Mouse (Mus musculus) cerebellum, adult (tissue): ENCODE data around the gene Bbs2.

Experiments
- ATAC-seq: cut with Nextera tagmentation; 2 replicates; pipeline ENCODE4 v1.9.2; 2017; ENCODE audit warnings: mild to moderate bottlenecking, moderate library complexity, mixed read lengths; ENCODE audit not compliant: insufficient number of reproducible peaks, low FRiP score, low TSS enrichment

The Bbs2 gene

GRCm38 (mm10) chr8:94104146-94104545 lies 5.4 kb upstream of the Bbs2 start:
- ATAC-seq = no peak

- ATAC-seq = no peak
Measured at GRCm38 (mm10) chr8:94098996-94099395, 268 bp upstream of the Bbs2 start.

DNA sequence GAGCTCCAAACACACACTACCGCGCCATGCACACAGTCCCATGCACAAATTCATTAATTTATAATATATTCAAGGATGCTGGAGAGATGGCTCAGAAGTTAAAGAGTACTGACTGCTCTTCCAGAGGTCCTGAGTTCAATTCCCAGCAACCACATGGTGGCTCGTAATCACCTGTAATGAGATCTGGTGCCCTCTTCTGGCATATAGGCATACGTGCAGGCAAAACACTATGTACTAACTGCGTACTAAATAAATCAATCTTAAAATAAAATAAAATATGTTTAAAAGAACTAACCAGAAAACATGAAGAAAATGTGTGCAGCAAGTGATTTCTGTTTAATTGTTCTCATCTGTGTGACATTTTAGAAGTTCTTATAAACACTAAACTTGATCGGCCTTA lies 4.4 kb downstream of the Bbs2 start:
- ATAC-seq = no peak

DNA sequence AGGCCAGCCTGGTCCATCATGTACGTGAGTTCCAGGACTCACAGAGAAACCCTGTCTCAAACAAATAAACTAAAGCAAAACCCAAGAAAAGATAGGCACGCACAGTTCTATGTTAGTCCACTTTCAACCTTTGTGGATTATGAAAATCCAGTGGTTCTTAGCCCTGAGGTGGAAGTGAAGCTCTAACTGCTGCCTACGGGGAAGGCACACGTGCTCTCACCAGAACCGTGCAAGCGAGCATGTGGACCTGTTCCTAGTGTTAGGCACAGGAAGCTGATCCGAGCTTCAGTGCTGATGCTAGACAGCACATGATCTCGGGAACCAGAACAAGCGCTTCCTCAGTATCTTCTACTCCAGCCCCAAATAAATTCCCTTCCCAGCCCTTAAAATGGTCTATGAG lies 5.9 kb downstream of the Bbs2 start:
- no peak for ATAC-seq

GRCm38 (mm10) chr8:94089715-94090114 lies 9.0 kb downstream of the Bbs2 start:
- ATAC-seq = no peak

GRCm38 (mm10) chr8:94087964-94088363 lies 10.8 kb downstream of the Bbs2 start:
- ATAC-seq = no peak

DNA sequence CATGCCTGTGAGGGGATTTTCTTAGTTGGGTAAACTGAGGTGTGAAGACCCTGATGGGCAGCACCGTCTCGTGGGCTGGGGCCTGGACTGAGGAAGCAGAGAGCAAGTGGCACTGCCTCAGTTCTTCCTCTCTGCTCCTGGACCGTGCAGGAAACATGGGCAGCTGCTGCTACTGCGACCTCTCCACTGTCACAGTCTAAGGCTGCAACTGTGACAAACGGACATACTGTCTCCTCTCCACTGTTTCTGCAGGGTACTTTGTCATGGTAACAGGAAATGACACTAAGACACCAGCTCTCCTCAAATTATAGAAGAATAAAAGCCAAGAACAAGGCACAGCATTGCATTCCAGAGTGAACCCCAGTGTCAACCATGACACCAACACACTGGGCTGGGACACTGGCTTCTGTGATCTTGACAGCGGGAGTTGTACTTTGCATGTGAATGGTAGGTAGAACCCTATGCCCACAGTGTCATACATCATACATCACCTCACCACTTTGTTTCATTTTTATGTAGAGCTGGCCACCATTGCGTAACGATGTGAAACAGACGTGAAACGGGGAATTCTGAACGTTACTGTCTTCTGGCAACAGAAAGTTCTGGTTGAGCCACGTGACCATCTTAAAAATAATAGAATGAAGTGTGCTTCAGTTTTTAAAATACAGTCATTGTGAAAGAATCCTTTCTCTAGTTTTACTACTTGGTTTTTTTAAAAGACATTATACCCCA lies 22.1 kb downstream of the Bbs2 start:
- ATAC-seq = no peak

- no peak for ATAC-seq
Measured at GRCm38 (mm10) chr8:94068793-94069192, 29.9 kb downstream of the Bbs2 start.

- no peak for ATAC-seq
Measured at GRCm38 (mm10) chr8:94066121-94066863, 32.4 kb downstream of the Bbs2 start.

GRCm38 (mm10) chr8:94057157-94057854 lies 41.4 kb downstream of the Bbs2 start:
- ATAC-seq = no peak

DNA sequence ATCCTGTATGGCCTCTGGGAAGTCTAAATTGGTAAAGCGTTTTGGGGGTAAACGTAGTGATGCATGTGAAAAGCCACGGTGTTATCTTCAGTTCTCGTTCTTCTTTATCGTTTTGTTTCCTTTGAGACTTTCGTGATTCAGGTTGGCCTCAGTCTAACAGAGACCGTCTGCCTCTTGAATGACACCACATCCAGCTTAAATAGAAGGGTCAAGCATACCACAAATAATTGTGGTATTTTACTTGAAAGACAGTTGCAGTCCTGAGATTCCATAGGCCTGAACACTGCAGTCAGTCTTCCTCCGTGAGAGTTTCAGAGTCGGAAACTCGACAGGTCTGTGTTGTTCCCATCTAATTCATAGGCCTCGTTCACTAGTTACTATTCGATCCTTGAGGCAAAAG lies 46.0 kb downstream of the Bbs2 start:
- ATAC-seq = no peak

DNA sequence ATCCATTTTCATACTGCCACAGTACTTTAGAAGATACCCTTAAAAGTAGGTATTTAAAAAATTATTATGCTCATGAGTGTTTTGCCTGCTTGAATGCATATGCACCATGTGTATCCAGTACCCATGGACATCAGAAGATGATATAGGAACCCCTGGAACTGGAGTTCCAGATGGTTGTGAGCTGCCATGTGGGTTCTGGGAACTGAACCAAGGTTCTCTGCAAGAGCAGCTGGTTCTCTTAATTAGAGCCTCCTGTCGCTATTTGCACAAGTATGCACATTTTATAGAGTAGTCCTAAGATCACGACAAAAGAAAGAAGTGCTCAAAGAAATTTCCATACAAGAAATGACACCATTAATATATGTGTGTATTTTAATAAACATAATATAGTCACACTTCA lies 50.9 kb downstream of the Bbs2 start:
- no peak for ATAC-seq

DNA sequence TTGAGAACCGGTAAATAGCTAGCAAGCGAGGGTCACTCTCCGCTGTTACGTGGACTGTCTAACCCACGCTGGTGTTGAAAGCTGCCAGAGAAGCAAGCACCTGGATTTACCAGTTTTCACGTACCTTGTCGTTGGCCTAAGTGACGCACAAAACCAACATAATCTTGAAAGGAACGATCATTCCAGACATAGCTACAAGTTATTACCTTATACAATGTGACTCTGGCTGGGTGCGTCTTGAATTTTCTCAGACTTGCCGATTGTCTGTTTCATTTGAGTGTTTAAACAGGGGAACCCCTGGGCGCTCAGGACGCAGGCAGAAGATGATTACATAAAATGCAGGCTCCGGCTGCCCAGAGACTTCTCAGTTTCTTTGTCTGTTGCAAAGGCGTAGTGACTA lies 60.9 kb downstream of the Bbs2 start:
- ATAC-seq = no peak

GRCm38 (mm10) chr8:94036944-94037524 lies 61.7 kb downstream of the Bbs2 start, which contains the start of the genes Nudt21 and Ogfod1:
Gene Nudt21 (minus strand): TSS chr8:94037031.
Gene Ogfod1 (plus strand): TSS chr8:94037198.
- peak; percentile 99 for ATAC-seq

GRCm38 (mm10) chr8:94036541-94036940 lies 62.2 kb downstream of the Bbs2 start:
- peak; percentile 47 for ATAC-seq

GRCm38 (mm10) chr8:94035200-94035599 lies 63.5 kb downstream of the Bbs2 start:
- ATAC-seq = no peak

DNA sequence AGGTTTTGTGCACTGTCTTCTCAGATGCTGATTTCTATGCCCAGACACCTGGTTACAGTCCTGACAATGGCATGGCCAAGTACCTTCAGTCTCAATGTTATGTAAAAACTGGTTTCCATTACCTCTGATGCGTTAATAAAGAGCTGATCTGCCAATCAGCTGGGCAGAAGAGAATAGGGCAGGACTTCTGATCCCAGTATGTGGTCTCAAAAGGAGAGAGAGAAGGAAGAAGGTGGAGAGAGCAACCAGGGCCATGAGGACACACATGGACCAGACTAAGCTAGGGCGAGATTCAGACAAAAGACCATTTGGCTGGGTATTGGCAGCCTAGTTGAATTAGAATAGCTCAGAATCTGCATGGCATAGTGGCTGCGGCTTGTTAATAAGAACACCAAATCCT lies 65.1 kb downstream of the Bbs2 start:
- ATAC-seq = no peak

- no peak for ATAC-seq
Measured at GRCm38 (mm10) chr8:94029701-94030100, 69.0 kb downstream of the Bbs2 start.

DNA sequence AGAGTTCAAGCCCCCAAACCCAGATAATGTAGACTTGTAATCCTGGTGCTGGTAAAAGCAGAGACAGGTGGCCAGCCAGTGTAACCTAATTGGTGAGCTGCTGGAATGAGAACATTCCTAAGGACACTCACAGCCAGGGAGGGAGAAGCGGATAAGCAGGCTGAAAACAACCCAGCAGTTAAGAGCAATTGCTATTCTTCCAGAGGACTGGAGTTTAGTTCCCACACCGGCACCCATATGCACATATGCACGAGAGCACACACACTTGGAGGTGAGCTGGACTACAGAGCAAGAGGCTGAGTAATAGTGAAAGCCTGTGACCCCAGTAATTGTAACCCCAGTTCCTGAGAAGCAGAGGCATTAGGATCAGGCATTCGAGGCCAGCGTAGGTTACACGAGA lies 74.8 kb downstream of the Bbs2 start:
- ATAC-seq = no peak
